Mouse (Mus musculus): Measurements from ENCODE around the gene Gabarapl2.

DNA sequence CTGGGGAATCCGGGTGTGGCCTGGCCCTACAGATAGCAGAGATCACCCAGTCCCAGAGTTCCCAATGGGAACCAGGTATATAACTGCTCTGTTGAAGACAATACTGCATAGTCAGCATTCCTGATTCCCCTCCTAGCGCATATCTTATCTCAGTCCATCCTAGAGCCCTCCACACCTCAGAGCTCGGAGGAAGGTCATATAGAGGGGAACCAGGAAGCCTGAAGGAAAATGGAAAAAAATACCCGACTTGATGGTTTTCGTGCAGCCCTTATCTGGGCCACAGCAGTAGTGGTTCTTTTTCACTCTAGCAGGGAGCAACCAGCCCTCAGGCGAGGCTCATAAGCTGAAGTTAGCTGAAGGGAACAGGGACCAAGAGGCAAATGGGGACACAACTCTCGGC, 15.5 kb upstream of the Gabarapl2 start:
- TF ChIP-seq EP300 (IDR thresholded peaks at IDR 0.05; ENCODE audit: low read depth) (no peak), CTCF (IDR thresholded peaks at IDR 0.05; ENCODE audit: low read depth) (no peak)

All from heart, postnatal 0 days (tissue).